Mouse (Mus musculus) 416B (cell line): ENCODE measurements at regions not wholly inside any gene's neighbourhood (a gene's known extent, or its start where the extent isn't known, plus 50 kb on each side); places are given as distances from the start of the nearest gene placed in this dataset.

Experiments
- DNase-seq: peaks from one replicate; pipeline ENCODE4 v3.0.0; 2011; ENCODE audit warnings: low read depth

- peak; percentile 78 for DNase-seq
Measured at GRCm38 (mm10) chr7:55710872-55711558, 57.0 kb upstream of the Siglech start.
